Mouse (Mus musculus) CH12.LX (cell line): ENCODE results near the gene Dag1. TPM values are rescaled to one million over a fixed set of nuclear protein-coding genes. Genes with fewer than 3 reads are reported as not detected.
"Not testable (repeated sequence)": the region's sequence is repeated elsewhere in the genome, so short reads cannot be mapped to it uniquely, and the experiment has no call there.

Experiments used
- DNase-seq: peaks from one replicate; pipeline ENCODE4 v3.0.0-alpha.2; 2013; ENCODE audit errors: extremely low read depth
- H3K27ac ChIP-seq: 2 replicates; pipeline ENCODE4 v1.5.1; 2012; ENCODE audit warnings: low read depth, mild to moderate bottlenecking, control low read depth, moderate library complexity; ENCODE audit not compliant: insufficient read depth
- H3K27me3 ChIP-seq: replicated peaks from 2 replicates; pipeline ENCODE3; 2012; ENCODE audit warnings: inconsistent platforms
- H3K36me3 ChIP-seq, 2 experiments: replicated peaks in 1 of 2; 2 replicates each; pipeline versions ENCODE3 to v1.6.1; 2012; ENCODE audit warnings: inconsistent platforms in 1 of 2, low read length in 1 of 2, mild to moderate bottlenecking in 1 of 2, mixed read lengths in 1 of 2, moderate library complexity in 1 of 2; ENCODE audit not compliant: control insufficient read depth in 1 of 2, insufficient read depth in 1 of 2
- H3K4me1 ChIP-seq, 2 experiments: 2 replicates each; pipeline ENCODE4 v1.6.1; 2012; ENCODE audit warnings: inconsistent platforms in 1 of 2, moderate library complexity in 1 of 2; ENCODE audit not compliant: insufficient read depth in 2 of 2, control insufficient read depth in 1 of 2
- H3K4me2 ChIP-seq: 2 replicates; pipeline ENCODE4 v1.6.1; 2012; ENCODE audit warnings: low read depth, mild to moderate bottlenecking, control low read depth; ENCODE audit not compliant: poor library complexity, insufficient read depth, severe bottlenecking
- H3K4me3 ChIP-seq, 3 experiments: fragments of 150-350 bp in 1 of 3; sonication (generic) in 1 of 3; replicated peaks in 1 of 3; 2 replicates each; pipeline versions ENCODE3 to v1.5.1; 2011 to 2012; ENCODE audit warnings: low read depth in 2 of 3, low read length in 2 of 3, mild to moderate bottlenecking in 2 of 3, moderate library complexity in 2 of 3, control low read depth in 1 of 3, improper control_type of control experiment in 1 of 3, inconsistent platforms in 1 of 3, mixed read lengths in 1 of 3; ENCODE audit not compliant: poor library complexity in 1 of 3
- H3K79me2 ChIP-seq: replicated peaks from 2 replicates; pipeline ENCODE4 v1.6.1; 2012; ENCODE audit warnings: mild to moderate bottlenecking, moderate library complexity; ENCODE audit not compliant: control insufficient read depth, poor library complexity, insufficient read depth, severe bottlenecking; ENCODE audit errors: extremely low read depth
- H3K9ac ChIP-seq: 2 replicates; pipeline ENCODE4 v1.6.1; 2012; ENCODE audit warnings: low read depth, mild to moderate bottlenecking, control low read depth, moderate library complexity; ENCODE audit not compliant: insufficient read depth
- H3K9me3 ChIP-seq: replicated peaks from 2 replicates; pipeline ENCODE3; 2012; ENCODE audit warnings: low read length, inconsistent platforms, mixed read lengths
- BHLHE40 ChIP-seq: IDR thresholded peaks from 2 replicates; pipeline ENCODE4 v1.6.1; 2011; ENCODE audit warnings: mild to moderate bottlenecking, low read depth, low read length, improper control_type of control experiment
- CTCF ChIP-seq, 2 experiments: IDR thresholded peaks in 1 of 2; conservative IDR thresholded peaks in 1 of 2; 2 replicates each; pipeline ENCODE4 v1.5.1; 2011 to 2012; ENCODE audit warnings: low read depth in 2 of 2, low read length in 2 of 2, improper control_type of control experiment in 1 of 2, inconsistent platforms in 1 of 2, mild to moderate bottlenecking in 1 of 2, moderate library complexity in 1 of 2
- E2F4 ChIP-seq: IDR thresholded peaks from 2 replicates; pipeline ENCODE4 v1.6.1; 2011; ENCODE audit warnings: low read depth, low read length, improper control_type of control experiment; ENCODE audit not compliant: insufficient replicate concordance
- ETS1 ChIP-seq: conservative IDR thresholded peaks from 2 replicates; pipeline ENCODE4 v1.6.1; 2012; ENCODE audit warnings: low read depth, mild to moderate bottlenecking, inconsistent platforms, low read length, improper control_type of control experiment, moderate library complexity
- IRF4 ChIP-seq: IDR thresholded peaks from 2 replicates; pipeline ENCODE4 v1.6.1; 2014; ENCODE audit warnings: low read depth, mild to moderate bottlenecking, inconsistent platforms, low read length, improper control_type of control experiment
- MAFK ChIP-seq: IDR thresholded peaks from 2 replicates; pipeline ENCODE4 v1.6.1; 2011; ENCODE audit warnings: low read length, improper control_type of control experiment; ENCODE audit not compliant: insufficient replicate concordance
- MAX ChIP-seq: IDR thresholded peaks from 2 replicates; pipeline ENCODE4 v1.6.1; 2011; ENCODE audit warnings: low read length, improper control_type of control experiment
- MAZ ChIP-seq: IDR thresholded peaks from 2 replicates; pipeline ENCODE4 v1.6.1; 2012; ENCODE audit warnings: low read depth, mild to moderate bottlenecking, inconsistent platforms, low read length, improper control_type of control experiment, moderate library complexity
- MYC ChIP-seq: IDR thresholded peaks from 2 replicates; pipeline ENCODE4 v1.6.1; 2011; ENCODE audit warnings: low read depth, mild to moderate bottlenecking, improper control_type of control experiment, low read length
- NELFE ChIP-seq: IDR thresholded peaks from 2 replicates; pipeline ENCODE4 v1.6.1; 2011; ENCODE audit warnings: low read depth, low read length, improper control_type of control experiment
- NRF1 ChIP-seq: IDR thresholded peaks from 2 replicates; pipeline ENCODE4 v1.6.1; 2014; ENCODE audit warnings: low read depth, mild to moderate bottlenecking, inconsistent platforms, low read length, improper control_type of control experiment, moderate library complexity
- RAD21 ChIP-seq: IDR thresholded peaks from 2 replicates; pipeline ENCODE4 v1.6.1; 2011; ENCODE audit warnings: low read depth, mild to moderate bottlenecking, low read length, improper control_type of control experiment, moderate library complexity
- RCOR1 ChIP-seq: conservative IDR thresholded peaks from 2 replicates; pipeline ENCODE4 v1.6.1; 2012; ENCODE audit warnings: low read depth, mild to moderate bottlenecking, inconsistent platforms, low read length, improper control_type of control experiment
- SIN3A ChIP-seq: IDR thresholded peaks from 2 replicates; pipeline ENCODE4 v1.6.1; 2012; ENCODE audit warnings: low read length, improper control_type of control experiment, inconsistent platforms
- SMC3 ChIP-seq: IDR thresholded peaks from 2 replicates; pipeline ENCODE4 v1.6.1; 2011; ENCODE audit warnings: low read depth, low read length, improper control_type of control experiment
- TBP ChIP-seq: conservative IDR thresholded peaks from 2 replicates; pipeline ENCODE4 v1.6.1; 2011; ENCODE audit warnings: low read depth, low read length, improper control_type of control experiment
- USF1 ChIP-seq: IDR thresholded peaks from 2 replicates; pipeline ENCODE4 v1.6.1; 2014; ENCODE audit warnings: low read depth, mild to moderate bottlenecking, inconsistent platforms, low read length, improper control_type of control experiment
- ZC3H11A ChIP-seq: IDR thresholded peaks from 2 replicates; pipeline ENCODE4 v1.6.1; 2012; ENCODE audit warnings: low read depth, mild to moderate bottlenecking, inconsistent platforms, low read length, improper control_type of control experiment
- ZMIZ1 ChIP-seq: IDR thresholded peaks from 2 replicates; pipeline ENCODE4 v1.6.1; 2012; ENCODE audit warnings: low read depth, mild to moderate bottlenecking, inconsistent platforms, low read length, improper control_type of control experiment
- dilution Hi-C: fragments of 300-500 bp; cut with MboI; formaldehyde crosslinking; loops from 2 replicates; pipeline ENCODE4 v1.14.3; 2020; ENCODE audit warnings: low sequenced_read_pairs; ENCODE audit not compliant: extremely low pct_unique_long_range_greater_than_20kb, extremely low pct_ligation_motif_present
- in situ Hi-C: fragments of 300-500 bp; cut with MboI; formaldehyde crosslinking; loops from 3 replicates; pipeline ENCODE4 v1.14.3; 2019; ENCODE audit warnings: low sequenced_read_pairs, low pct_ligation_motif_present, low pct_unique_long_range_greater_than_20kb, mixed read lengths
- polyA plus RNA-seq: library from polyadenylated mRNA; unstranded; fragments of >175 nt; gene quantifications from 2 replicates; pipeline ENCODE4 v1.2.1, GENCODE M21; 2012; ENCODE audit warnings: low read depth; ENCODE audit not compliant: insufficient read length
- total RNA-seq, 2 experiments: library from RNA; depleted of rRNA; stranded (reverse); fragments of 300-350 nt in 1 of 2; fragments of >200 nt in 1 of 2; gene quantifications; 2 replicates each; pipeline ENCODE4 v1.2.3; 2012 to 2014

Gene Dag1
- total and polyA plus RNA-seq, 3 experiments, result 1.7 to 5.7 (median 3.9) TPM

DNA sequence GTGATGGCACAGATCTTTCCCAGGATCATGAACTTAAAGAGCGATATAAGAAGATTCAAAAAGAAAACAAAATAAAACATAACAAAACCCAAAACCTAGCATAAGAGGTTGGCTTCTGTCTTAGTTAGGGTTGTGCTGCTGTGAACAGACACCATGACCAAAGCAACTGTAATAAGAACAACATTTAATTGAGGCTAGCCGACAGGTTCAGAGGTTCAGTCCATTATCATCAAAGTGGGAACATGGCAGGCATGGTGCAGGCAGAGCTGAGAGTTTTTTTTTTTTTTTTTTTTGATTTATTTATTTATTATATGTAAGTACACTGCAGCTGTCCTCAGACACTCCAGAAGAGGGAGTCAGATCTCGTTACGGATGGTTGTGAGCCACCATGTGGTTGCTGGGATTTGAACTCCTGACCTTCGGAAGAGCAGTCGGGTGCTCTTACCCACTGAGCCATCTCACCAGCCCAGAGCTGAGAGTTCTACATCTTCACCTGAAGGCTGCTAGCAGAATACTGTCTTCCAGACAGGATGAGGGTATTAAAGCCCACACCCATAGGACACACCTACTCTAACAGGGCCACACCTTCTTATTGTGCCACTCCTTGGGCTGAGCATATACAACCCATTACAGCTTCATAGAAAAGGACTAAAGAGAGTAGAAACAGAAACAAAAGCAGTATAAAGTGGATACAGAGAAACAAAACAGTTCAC, 23.9 kb upstream of the Dag1 start:
- H3K27me3 ChIP-seq, H3K36me3 ChIP-seq, H3K9me3 ChIP-seq, H3K79me2 ChIP-seq, H3K4me2 ChIP-seq, H3K4me3 ChIP-seq, DNase-seq, dilution Hi-C loops, H3K27ac ChIP-seq, H3K9ac ChIP-seq: not testable (repeated sequence)
- peaks cover 4 to 11% of the 10 kb centered on the region in 2 experiments; a peak in 3 of 4 replicates for H3K4me1 ChIP-seq
- in situ Hi-C loops, result loop anchor here (10.0 kb wide), 1 partner anchor 183 kb away; no protein-coding TSS in a partner anchor
- 0 out of 2 replicates have a peak, but pooled peaks have one; percentile 43 for TF ChIP-seq TBP

DNA sequence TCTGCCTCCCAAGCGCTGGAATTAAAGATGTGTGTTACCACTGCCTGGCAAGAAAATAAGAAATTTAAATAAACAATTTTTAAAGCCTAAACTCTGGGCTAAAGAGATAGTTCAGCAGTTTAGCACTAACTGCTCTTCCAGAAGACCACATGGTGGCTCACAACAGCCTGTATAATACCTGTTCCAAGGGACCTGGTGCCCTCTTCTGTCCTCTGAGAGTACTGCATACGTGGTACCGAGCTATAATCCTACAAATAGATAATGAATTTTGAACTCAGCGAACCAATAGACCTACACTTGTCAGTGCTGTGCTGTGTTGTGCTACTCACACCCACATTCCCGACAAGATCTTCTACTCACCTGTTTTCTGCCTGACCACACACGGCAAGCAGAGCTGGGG, 20.7 kb upstream of the Dag1 start:
- DNase-seq, result peak; percentile 83
- peak overlapping the region; percentile 65; the same call in 1 of the 2 replicates for H3K4me2 ChIP-seq
- TF ChIP-seq ZMIZ1 (no peak), RAD21 (peak; percentile 87), ETS1 (no peak), SIN3A (0 out of 2 replicates have a peak, but pooled peaks have one; percentile 45), CTCF (conservative IDR thresholded peaks at IDR 0.05 in 1 of 2, IDR thresholded peaks at IDR 0.05 in 1 of 2; ENCODE audit: low read depth in 2 of 2, low read length in 2 of 2) (peak; percentile 85 to 99), MAX (peak; percentile 63; the same call in 1 of the 2 replicates), MAFK (no peak), USF1 (no peak), BHLHE40 (no peak), IRF4 (peak; percentile 25), SMC3 (peak; percentile 87), NELFE (peak; percentile 68; the same call in 1 of the 2 replicates), NRF1 (0 out of 2 replicates have a peak, but pooled peaks have one; percentile 5), ZC3H11A (peak; percentile 67), MYC (peak; percentile 95), E2F4 (no peak), MAZ (no peak), RCOR1 (no peak)
- H3K27me3 ChIP-seq, result no peaks in the 10 kb centered on the region
- dilution Hi-C loops, result no loop called here
- H3K36me3 ChIP-seq, result no peaks in the 10 kb centered on the region
- H3K4me1 ChIP-seq, result peaks cover 0 to 8% of the 10 kb centered on the region in 2 experiments; a peak in 2 of 4 replicates
- no peaks in the 10 kb centered on the region for H3K79me2 ChIP-seq
- no peak overlapping the region for H3K9ac ChIP-seq
- no peak overlapping the region for H3K4me3 ChIP-seq
- in situ Hi-C loops, result loop anchor here (10.0 kb wide), 1 partner anchor 180 kb away; no protein-coding TSS in a partner anchor
- H3K27ac ChIP-seq, result no peak overlapping the region
- H3K9me3 ChIP-seq, result no peaks in the 10 kb centered on the region
